Mouse (Mus musculus) adrenal gland, postnatal 36 days (tissue): ENCODE measurements at regions not wholly inside any gene's neighbourhood (a gene's known extent, or its start where the extent isn't known, plus 50 kb on each side); places are given as distances from the start of the nearest gene placed in this dataset.

Experiments
- DNase-seq, 2 experiments: peaks; one replicate each; pipeline ENCODE4 v3.0.0; 2021; ENCODE audit warnings: mixed read lengths in 1 of 2

DNA sequence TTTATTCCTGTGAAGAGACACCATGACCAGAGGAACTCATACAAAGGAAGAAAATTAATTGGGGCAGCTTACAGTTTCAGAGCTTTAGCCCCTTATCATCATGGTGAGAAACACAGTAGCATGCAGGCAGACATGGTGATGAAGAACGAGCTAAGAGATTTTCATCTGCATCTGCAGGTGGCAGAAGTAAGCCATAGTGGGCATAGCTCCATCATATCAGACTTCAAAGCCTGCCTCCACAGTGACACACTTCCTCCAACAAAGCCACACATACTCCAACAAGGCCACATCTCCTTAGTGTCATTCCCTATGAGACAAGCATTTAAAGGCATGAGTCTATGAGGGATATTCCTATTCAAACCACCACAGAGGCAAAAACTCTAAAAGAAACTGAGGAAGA, 800.7 kb upstream of the Pcdh9 start:
- peak; percentile 14 to 26 for DNase-seq

DNA sequence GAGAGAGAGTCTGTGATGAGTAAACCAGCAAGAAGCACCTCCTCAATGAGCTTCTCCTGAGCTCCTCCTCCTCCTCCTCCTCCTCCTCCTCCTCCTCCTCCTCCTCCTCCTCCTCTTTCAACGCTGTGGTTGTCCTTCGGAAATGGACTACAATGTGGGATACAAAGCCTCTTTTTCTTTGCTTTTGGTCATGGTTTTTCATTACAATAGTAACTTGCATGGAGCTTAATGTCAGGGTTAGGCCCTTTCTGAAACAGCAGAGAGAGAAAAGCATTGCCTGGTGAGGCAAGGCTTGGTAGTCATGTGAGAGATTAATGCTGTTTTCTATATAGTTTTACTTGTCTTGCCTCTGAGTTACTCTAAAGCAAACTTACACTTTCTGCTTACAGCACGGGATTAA, 787.2 kb upstream of the Pcdh9 start:
- no peak for DNase-seq

DNA sequence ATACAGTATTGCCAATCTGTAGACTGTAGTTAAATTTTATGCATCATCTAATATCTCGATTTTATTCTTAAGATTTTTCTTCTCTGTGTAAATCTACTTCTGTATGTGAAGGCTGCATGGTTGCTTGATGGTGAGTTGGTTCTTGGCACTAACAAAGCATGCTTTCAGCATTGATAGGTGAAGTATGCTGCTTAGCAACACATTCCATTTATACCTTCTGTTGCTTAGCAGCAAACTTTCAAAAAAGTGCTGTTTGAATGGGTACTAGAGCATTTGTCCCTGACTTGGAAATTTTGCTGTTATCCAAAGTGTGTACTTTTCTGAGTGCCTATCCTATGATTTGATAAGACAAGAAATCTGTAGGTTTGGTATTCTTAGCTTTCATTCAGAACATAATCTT, 763.1 kb upstream of the Pcdh9 start:
- no peak for DNase-seq

DNA sequence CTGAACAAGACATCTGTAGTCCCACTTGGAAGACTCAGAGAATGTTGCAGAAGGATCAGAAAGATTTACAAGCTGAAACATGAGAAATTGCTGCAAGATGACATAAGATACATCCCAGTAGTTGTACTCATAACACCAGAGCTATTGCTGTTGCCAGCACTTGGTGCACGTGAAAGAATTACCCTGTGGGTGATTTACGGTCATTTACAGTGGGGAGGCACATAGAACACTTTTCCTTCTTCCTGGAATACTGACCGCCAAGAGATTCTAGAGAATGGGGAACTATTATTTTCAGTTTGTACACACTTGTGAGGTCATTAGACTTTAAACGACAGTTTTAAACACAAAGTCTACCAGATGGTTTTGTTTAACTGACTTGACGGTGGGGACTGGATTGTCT, 724.5 kb upstream of the Pcdh9 start:
- no peak for DNase-seq
